ENCODE assay signal across 10 mouse cellular contexts in the genomic region with DNA sequence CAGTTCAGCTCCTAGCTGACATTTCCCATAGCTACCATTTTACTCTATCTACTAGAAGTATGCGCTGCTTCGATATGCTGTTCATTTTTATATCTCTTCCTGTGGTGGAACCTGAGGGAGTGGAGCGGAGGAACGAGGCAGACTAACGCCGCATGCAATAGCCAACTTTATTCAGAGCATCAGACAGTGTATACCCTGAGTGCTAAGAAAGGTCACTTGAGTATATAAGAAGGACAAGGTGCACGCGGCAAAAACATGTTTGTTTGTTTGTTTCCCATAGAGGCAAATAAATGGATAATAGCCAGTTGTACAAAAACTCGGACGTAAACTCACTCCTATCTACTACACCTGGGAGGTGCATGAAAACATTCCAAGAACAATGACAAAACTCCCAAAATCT. TPM values are rescaled to one million over a fixed set of nuclear protein-coding genes. Genes with fewer than 3 reads are reported as not detected.
DNase-seq lines count a peak whose midpoint lies in the region; ATAC-seq lines count a peak whose summit lies in the region.
"Had no signal": no experiment of that assay in that cellular context is flagged by ENCODE, and none has a peak within 500 bp of the region (broad histone marks: within the 10 kb centered on the region; RNA-seq: fewer than 3 reads in every experiment).

No protein-coding gene starts in this region.

- H3K9me3 ChIP-seq in heart, embryonic 14.5 days (ENCODE audit: control insufficient read depth, low read length): no peaks in the 10 kb centered on the region
- no peaks in the 10 kb centered on the region for H3K9me3 ChIP-seq in hindbrain, embryonic 13.5 days
- no peaks in the 10 kb centered on the region for H3K9me3 ChIP-seq in midbrain, embryonic 12.5 days

- DNase-seq in heart, adult 18-20 months: no peak
- DNase-seq in embryo, embryonic 10 days (ENCODE audit: low spot score): no peak
- DNase-seq in T-cell, adult 2 months (ENCODE audit: low spot score): no peak
- no peak for DNase-seq in natural killer cell, adult 2 months (ENCODE audit: low spot score in 2 of 2)

- no peak for ATAC-seq in heart, embryonic 14.5 days (ENCODE audit: insufficient number of reproducible peaks, insufficient read depth, low FRiP score, low read depth)
- no peak for ATAC-seq in hindbrain, embryonic 13.5 days (ENCODE audit: low FRiP score)
- no peak for ATAC-seq in midbrain, embryonic 12.5 days (ENCODE audit: low FRiP score, low read depth)

- peak overlapping the region in 1 of 2 experiments; percentile 97; a peak in 1 of 4 replicates for H3K27ac ChIP-seq in heart, embryonic 14.5 days (replicated peaks in 1 of 2; ENCODE audit: control insufficient read depth in 1 of 2, insufficient read depth in 1 of 2, low read depth in 2 of 2, low read length in 2 of 2)
- H3K27ac ChIP-seq in brown adipose tissue, adult 24 weeks (replicated peaks; ENCODE audit: low read depth, low read length): 0 out of 2 replicates have a peak overlapping the region, but pooled peaks have one; percentile 80
- peak overlapping the region; percentile 99 for H3K27ac ChIP-seq in hindbrain, embryonic 13.5 days
- peak overlapping the region; percentile 99 for H3K27ac ChIP-seq in midbrain, embryonic 12.5 days (replicated peaks)

- no peaks in the 10 kb centered on the region for H3K36me3 ChIP-seq in heart, embryonic 14.5 days (ENCODE audit: control insufficient read depth, insufficient read depth, low read length)
- H3K36me3 ChIP-seq in hindbrain, embryonic 13.5 days: no peaks in the 10 kb centered on the region
- no peaks in the 10 kb centered on the region for H3K36me3 ChIP-seq in midbrain, embryonic 12.5 days

- WGBS in heart, embryonic 14.5 days: 78% methylated on average over 10 of the region's 10 CpGs
- WGBS in hindbrain, embryonic 13.5 days: 87% methylated on average over 10 of the region's 10 CpGs
- WGBS in midbrain, embryonic 12.5 days: 85% methylated on average over 10 of the region's 10 CpGs

- peak overlapping the region; percentile 85 for H3K9ac ChIP-seq in heart, embryonic 14.5 days (ENCODE audit: low read length)
- peak overlapping the region; percentile 73 for H3K9ac ChIP-seq in hindbrain, embryonic 13.5 days
- H3K9ac ChIP-seq in midbrain, embryonic 12.5 days (replicated peaks): peak overlapping the region; percentile 54

- H3K4me2 ChIP-seq in heart, embryonic 14.5 days (ENCODE audit: low read length): peak overlapping the region; percentile 85
- H3K4me2 ChIP-seq in hindbrain, embryonic 13.5 days: peak overlapping the region; percentile 70
- peak overlapping the region; percentile 59 for H3K4me2 ChIP-seq in midbrain, embryonic 12.5 days (replicated peaks)

- peaks cover 5 to 9% of the 10 kb centered on the region in 2 experiments; a peak in 3 of 4 replicates for H3K4me1 ChIP-seq in heart, embryonic 14.5 days (ENCODE audit: control insufficient read depth in 2 of 2, insufficient read depth in 2 of 2, low read length in 2 of 2)
- H3K4me1 ChIP-seq in brown adipose tissue, adult 24 weeks (ENCODE audit: control insufficient read depth, insufficient read depth, insufficient read length, low read length): peaks cover 9% of the 10 kb centered on the region; the same call in 1 of the 2 replicates
- peaks cover 18% of the 10 kb centered on the region for H3K4me1 ChIP-seq in hindbrain, embryonic 13.5 days (replicated peaks)
- H3K4me1 ChIP-seq in midbrain, embryonic 12.5 days: peaks cover 16% of the 10 kb centered on the region

- no peaks in the 10 kb centered on the region for H3K27me3 ChIP-seq in heart, embryonic 14.5 days (ENCODE audit: control insufficient read depth, insufficient read depth, low read length)
- H3K27me3 ChIP-seq in hindbrain, embryonic 13.5 days: no peaks in the 10 kb centered on the region
- no peaks in the 10 kb centered on the region for H3K27me3 ChIP-seq in midbrain, embryonic 12.5 days
- H3K27me3 ChIP-seq: Patski had no signal

- peak overlapping the region in 1 of 2 experiments; percentile 75; a peak in 3 of 4 replicates for H3K4me3 ChIP-seq in heart, embryonic 14.5 days (ENCODE audit: control insufficient read depth in 1 of 2, insufficient read depth in 1 of 2, low read depth in 1 of 2, low read length in 2 of 2)
- no peak overlapping the region; the same call in 1 of the 2 replicates for H3K4me3 ChIP-seq in brown adipose tissue, adult 24 weeks (ENCODE audit: insufficient read depth, low read depth, low read length)
- H3K4me3 ChIP-seq in hindbrain, embryonic 13.5 days: peak overlapping the region; percentile 67
- H3K4me3 ChIP-seq in midbrain, embryonic 12.5 days: peak overlapping the region; percentile 80

RNA-seq across cellular contexts. Expression of a gene that starts 0.8 kb away (rescaled TPM):
- 10.3 and 15.2 TPM in 2 replicates for polyA plus RNA-seq in heart, embryonic 14.5 days (2014; fragmentation: Nextera tagmentation; extraction: Ambion mirVana)
- 10 to 100 TPM in 1 of 2 experiments, 1 to 10 TPM in 1; 9.3 to 13.0 TPM for total RNA-seq in heart, adult 18-20 months (2021)
- 15.0 and 15.7 TPM in 2 replicates for polyA plus RNA-seq in brown adipose tissue, adult 24 weeks (2012; ENCODE audit: insufficient read depth, insufficient read length, missing spikeins)
- polyA plus RNA-seq in hindbrain, embryonic 13.5 days (2015; fragmentation: Nextera tagmentation; extraction: Ambion mirVana): 17.1 and 17.9 TPM in 2 replicates
- polyA plus RNA-seq in midbrain, embryonic 12.5 days (2016; fragmentation: Nextera tagmentation; extraction: Ambion mirVana): 28.5 and 31.7 TPM in 2 replicates

RNA-seq across cellular contexts. Expression of a gene that starts 18.4 kb away (rescaled TPM):
- polyA plus RNA-seq in heart, embryonic 14.5 days (2014; fragmentation: Nextera tagmentation; extraction: Ambion mirVana): 0.04 and 0.26 TPM in 2 replicates
- total RNA-seq in heart, adult 18-20 months (2021): under 1 TPM in 1 of 2 experiments, not detected in 1; 0.15 TPM
- polyA plus RNA-seq in brown adipose tissue, adult 24 weeks (2012; ENCODE audit: insufficient read depth, insufficient read length, missing spikeins): not detected in 2 replicates
- polyA plus RNA-seq in hindbrain, embryonic 13.5 days (2015; fragmentation: Nextera tagmentation; extraction: Ambion mirVana): 0.09 and 0.10 TPM in 2 replicates
- polyA plus RNA-seq in midbrain, embryonic 12.5 days (2016; fragmentation: Nextera tagmentation; extraction: Ambion mirVana): 0.09 TPM in 1 of 2 replicates, not detected in the other
- total RNA-seq: left cerebral cortex, postnatal 14 days had no signal
